Mouse (Mus musculus) mesoderm, embryonic 11.5 days (tissue): Measurements from ENCODE around the gene Mrpl10.
A peak's percentile ranks its signal among the peaks of the same experiment; 100 is the strongest.

Experiments used
- DNase-seq: peaks from one replicate; pipeline ENCODE4 v3.0.0-alpha.2; 2012; ENCODE audit warnings: low read depth, low spot score

The Mrpl10 gene

GRCm38 (mm10) chr11:97029686-97030417 is 11.5 kb upstream of the Mrpl10 start, which contains the start of gene Scrn2:
Gene Scrn2, plus strand, starts transcription at chr11:97029938.
- DNase-seq = peak; percentile 90

DNA sequence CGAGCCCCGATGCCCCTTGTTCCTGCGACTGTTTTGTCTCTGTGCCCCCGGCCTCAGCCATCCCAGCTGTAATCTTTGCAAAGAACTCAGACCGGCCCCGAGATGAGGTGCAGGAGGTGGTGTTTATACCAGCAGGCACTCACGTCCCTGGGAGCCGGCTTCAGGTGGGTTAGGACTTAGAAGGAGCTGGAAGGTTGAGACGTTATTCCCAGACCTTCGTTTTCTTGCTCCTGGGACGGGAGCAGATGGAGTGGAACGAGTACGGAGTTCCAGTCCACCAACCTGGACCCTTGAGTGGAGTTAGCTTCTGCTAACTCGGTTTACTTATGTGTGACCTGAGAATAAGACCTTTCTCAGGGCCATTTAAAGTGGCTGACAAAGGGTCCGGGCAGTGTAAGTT is 10.9 kb upstream of the Mrpl10 start:
- no peak for DNase-seq

- no peak for DNase-seq
These were observed 9.4 kb upstream of the Mrpl10 start for GRCm38 (mm10) chr11:97031977-97032376.

- DNase-seq = no peak
These were observed 8.9 kb upstream of the Mrpl10 start for GRCm38 (mm10) chr11:97032499-97032898.

DNA sequence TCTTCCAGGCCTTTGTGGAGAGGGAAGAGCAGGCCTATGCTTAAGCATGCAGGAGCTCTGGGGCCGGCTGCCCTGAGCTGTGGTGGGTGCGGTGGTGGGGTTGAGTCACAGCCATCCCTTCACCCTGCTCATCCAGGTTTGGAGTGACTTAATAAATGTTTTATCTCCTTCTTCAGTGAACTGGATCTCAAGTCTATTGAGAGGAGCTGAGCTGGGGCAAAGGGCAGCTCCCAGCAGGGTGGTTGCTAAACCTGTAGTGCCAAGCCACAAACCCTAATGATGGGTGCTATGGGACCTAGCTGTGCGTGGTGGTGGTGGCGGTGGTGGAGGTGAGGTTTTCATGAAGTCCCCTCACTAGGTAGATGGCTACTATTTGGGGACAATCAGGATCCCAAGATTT is 7.6 kb upstream of the Mrpl10 start:
- no peak for DNase-seq

DNA sequence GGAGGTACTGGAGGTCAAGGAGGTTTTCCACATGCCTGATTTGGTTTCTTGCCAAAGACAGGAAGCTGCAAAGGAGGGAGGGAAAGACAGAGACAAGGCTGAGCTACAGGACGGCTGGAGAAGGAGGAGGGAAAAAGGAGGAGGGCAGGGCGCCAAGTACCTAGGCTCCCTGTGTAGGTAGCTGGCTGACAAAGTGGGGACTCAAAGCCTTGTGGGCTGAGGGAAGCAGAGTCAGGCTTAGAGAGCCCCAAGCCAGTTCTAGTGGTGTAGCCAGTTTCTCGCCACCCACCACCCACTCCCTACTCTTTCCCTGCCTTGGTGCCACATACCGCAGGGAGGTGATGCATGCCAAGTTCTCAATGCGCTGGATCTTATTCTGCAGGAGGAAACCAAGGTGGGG is 5.2 kb upstream of the Mrpl10 start:
- no peak for DNase-seq

GRCm38 (mm10) chr11:97038881-97039280 is 2.5 kb upstream of the Mrpl10 start:
- no peak for DNase-seq

DNA sequence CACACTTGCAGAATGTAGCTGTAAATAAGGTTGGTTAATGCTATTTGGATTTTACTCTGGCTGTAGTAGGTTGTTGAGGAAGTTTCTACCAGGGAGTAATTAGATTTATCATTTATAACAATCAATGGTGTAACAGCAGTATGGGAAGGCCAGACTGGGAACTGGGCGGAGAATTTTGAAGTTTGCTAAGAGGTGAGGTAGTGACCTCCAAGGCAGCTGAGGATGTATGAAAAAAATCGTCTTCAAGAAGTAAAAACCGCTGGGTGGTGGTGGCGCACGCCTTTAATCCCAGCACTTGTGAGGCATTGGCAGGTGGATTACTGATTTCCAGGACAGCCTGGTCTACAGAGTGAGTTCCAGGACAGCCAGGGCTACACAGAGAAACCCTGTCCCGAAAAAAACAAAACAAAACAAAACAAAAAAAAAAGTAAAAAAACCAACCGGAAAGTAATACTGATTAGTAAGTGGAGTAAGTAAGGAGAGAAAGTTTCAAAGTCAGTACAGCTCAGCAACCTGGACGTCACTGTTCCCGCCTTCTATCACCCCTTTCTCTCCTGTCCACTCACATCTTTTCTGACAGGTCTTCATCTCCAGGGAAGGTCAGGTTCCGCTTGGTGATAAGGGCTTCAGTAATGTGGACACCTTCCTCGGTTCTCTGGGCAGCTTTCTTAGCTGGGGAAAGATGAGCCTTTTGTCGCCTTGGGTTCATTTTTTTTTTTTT is 899 bp upstream of the Mrpl10 start:
- DNase-seq = no peak

DNA sequence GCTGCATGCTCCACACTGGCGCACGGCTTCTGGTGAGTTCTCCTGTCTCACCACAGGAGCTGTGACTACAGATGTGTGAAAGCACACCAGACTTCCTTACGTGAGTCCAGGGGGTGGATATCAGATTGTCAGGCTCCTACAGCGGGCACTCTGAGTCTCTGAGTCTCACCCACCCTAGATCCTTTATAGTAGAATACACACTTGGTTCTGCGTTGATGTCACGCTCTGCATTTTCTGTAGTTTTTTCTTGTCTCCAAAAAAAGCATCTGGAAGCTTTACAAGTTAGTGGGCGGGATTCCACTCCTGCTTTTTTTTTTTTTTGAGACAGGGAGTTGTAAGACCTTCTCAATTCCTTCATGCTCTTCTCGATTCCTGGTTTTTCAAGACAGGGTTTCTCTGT is 3.5 kb downstream of the Mrpl10 start:
- no peak for DNase-seq

GRCm38 (mm10) chr11:97045861-97046260 is 4.5 kb downstream of the Mrpl10 start:
- DNase-seq = no peak

DNA sequence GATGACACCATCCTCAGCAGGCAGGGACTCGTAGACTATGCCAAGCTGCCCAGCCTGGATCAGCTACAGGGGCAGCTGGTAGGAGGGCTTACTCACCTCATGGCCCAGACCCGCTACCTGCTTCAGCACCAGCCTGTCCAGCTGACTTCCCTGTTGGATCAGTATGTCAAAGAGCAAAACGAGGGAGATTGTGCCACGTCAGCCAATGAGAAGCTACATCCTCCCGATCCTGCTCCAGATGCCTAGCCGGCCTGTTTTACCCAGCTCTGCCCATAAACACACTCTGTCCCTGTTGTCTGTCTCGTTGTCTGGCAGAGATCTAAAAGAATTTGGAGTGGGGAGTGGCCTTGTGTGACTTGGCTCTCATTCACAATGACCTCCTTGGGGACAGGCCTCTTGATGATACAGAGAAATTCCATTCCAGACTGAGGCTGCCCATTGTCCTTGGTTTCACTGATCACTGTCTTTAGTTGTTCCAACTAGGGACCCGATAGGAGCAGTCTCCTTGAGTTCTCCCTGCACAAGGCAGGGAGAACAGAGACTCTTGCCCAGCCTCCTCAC is 6.8 kb downstream of the Mrpl10 start:
- no peak for DNase-seq

DNA sequence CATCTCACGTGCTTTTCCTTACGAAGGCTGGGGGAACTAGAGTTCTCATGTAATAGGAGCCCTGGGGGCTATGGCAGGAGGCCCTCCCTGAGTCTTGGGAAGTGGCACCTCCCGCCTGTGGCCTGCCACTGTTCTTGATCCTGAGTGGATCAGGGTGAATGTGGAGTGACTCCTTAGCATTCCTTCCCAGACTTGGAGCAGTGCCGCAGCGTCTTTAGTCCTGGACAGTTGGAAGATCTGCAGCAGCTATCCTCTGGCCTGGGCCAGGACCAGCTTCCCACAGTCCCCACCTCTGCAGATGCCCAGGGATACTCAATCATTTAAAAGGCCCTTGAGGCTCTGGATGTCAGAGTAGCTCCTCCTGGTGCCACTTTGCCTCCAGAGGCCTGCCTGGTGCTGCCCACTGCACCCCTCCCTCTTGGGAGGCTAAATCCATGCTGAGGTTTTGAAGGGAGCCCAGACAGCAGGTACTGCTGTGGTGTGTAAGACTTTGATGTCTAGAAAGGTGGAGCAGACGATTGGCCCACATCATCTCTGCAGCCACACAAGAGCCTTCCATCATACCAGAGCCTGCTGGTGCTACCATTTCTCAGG is 8.2 kb downstream of the Mrpl10 start:
- no peak for DNase-seq

- DNase-seq = peak; percentile 57
These were observed 9.0 kb downstream of the Mrpl10 start, which contains the start of gene Osbpl7 for GRCm38 (mm10) chr11:97050216-97050943. Gene Osbpl7, plus strand, starts transcription at chr11:97050628.

DNA sequence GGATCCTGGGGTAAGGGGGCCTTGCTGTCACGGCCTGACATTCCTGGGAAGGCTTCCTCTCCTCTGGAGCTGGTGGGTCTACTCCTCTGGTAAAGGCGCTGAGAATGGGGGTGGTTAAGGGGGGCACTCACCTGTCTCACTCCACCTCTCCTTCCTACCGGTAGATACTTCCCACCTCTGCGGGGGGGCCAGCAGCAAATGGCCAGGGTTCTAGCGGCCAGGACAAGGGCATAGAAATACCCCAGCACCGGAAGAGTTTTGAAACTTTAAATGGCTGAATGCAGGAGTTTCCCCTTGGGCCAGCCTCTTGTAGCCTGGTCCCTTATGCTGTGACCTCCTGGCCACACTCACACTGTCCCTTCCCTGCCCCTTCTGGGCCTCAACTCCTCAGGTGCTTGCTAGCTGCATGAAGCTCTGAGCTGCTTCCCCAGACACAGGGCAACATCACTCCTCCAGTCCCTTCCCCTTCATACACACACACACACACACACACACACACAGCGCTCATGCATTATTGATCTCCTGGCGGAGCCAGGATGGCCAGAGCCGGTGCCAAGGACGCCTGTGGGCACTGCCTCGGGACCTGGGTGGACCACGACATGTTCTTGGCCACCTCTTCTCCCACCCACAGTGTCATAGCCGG is 9.7 kb downstream of the Mrpl10 start:
- no peak for DNase-seq

- DNase-seq = no peak
These were observed 10.9 kb downstream of the Mrpl10 start for GRCm38 (mm10) chr11:97052219-97052646.

- DNase-seq = no peak
These were observed 22.0 kb downstream of the Mrpl10 start for GRCm38 (mm10) chr11:97063274-97063920.

DNA sequence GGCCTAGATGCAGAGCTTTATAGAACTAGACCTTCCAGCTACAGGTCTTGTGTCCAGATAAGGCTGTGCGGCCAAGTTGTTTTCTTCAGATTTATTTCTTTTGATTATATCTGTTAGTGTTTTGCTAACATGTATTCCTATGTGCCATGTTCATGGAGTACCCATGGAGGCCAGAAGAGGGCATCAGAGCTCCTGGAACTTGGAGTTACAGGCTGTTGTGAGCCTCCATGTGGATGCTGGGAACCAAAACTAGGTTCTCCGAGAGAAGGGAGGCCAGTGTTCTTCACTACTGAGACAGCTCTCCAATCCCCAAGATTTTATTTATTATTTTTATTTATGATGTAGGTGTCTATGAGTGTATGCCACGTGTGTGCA is 22.5 kb downstream of the Mrpl10 start:
- DNase-seq = no peak

DNA sequence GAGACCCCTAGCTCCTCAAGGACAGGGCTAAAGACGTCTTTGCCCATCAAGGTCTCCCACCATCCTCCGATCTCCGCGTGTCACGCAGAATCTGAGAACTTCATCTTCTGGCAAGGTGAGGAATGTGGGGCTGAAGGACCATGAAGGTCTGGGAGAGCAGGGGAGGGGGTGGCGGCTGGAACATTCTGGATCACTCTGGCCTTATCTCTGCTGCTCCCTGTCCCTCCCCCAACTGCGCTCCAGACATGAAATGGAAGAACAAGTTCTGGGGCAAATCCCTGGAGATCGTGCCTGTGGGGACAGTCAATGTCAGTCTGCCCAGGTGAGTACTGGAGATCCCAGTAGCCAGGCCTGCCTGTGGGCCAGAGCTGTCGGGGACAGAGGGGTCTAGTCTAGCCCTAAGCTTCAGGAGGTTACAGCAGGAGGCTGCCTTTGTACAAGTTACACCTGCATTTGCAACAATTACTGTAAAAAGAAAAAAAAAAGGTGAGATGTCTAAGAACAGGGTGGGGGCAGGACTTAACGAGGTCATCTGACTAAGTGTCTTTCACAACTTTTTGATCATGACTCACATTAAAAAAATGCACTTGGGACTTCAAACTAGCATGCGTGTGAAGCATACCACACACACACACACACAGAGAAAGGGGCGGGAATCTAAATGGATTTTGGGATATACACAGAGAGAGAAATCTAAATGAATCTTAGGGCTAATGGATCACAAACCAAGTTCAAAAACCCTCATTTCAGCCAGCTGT is 24.4 kb downstream of the Mrpl10 start:
- DNase-seq = no peak

DNA sequence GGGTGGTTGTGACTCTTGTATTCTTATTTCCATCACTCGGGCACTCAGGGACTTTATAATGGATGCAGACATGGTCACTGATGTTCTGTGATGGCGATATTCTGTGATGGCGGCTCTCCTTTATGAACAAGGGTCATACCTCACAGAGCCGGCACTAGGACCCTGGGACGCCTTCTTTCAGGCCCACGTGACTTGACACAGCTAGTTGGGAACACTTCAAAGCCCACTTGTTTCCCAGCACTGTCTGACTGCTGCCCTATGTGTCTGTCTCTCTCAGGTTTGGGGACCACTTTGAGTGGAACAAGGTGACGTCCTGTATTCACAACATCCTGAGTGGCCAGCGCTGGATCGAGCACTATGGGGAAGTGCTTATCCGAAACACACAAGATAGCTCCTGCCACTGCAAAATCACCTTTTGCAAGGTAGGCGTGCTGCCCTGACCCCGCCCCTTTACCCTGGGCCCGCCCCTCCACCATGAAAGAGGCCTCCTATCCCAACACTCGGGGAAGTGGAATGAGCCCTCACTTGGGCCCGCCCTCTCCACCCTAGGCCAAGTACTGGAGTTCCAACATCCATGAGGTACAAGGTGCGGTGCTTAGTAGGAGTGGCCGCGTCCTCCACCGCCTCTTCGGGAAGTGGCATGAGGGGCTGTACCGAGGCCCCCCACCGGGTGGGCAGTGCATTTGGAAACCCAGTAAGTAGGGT is 25.4 kb downstream of the Mrpl10 start:
- DNase-seq = no peak
